Mouse (Mus musculus) liver, adult 2 months (tissue): Measurements from ENCODE around the gene Pnpla1. TPM values are rescaled to one million over a fixed set of nuclear protein-coding genes. Genes with fewer than 3 reads are reported as not detected.
A peak's percentile ranks its signal among the peaks of the same experiment; 100 is the strongest.

Experiments
- DNase-seq: peaks from one replicate; pipeline ENCODE4 v3.0.0-alpha.2; 2011; ENCODE audit warnings: low read depth, low spot score; ENCODE audit errors: extremely low read depth
- H3K27ac ChIP-seq: fragments of 200-500 bp; replicated peaks from 2 replicates; pipeline ENCODE4 v1.5.1; 2012; ENCODE audit warnings: low read depth, mild to moderate bottlenecking, control low read depth, inconsistent platforms, low read length; ENCODE audit not compliant: insufficient read depth
- H3K27me3 ChIP-seq: fragments of 200-500 bp; 2 replicates; pipeline ENCODE4 v1.6.1; 2012; ENCODE audit warnings: mild to moderate bottlenecking, moderate library complexity, low read length, inconsistent platforms; ENCODE audit not compliant: control insufficient read depth, insufficient read depth
- H3K36me3 ChIP-seq: fragments of 200-500 bp; 2 replicates; pipeline ENCODE4 v1.6.1; 2012; ENCODE audit warnings: low read length, inconsistent platforms; ENCODE audit not compliant: control insufficient read depth, insufficient read depth
- H3K4me1 ChIP-seq: fragments of 200-500 bp; 2 replicates; pipeline ENCODE4 v1.6.1; 2011; ENCODE audit warnings: low read length; ENCODE audit not compliant: control insufficient read depth, insufficient read depth
- H3K4me3 ChIP-seq: fragments of 200-500 bp; 2 replicates; pipeline ENCODE4 v1.5.1; 2011; ENCODE audit warnings: low read depth, mild to moderate bottlenecking, control low read depth, low read length, moderate library complexity; ENCODE audit not compliant: insufficient read depth
- H3K79me2 ChIP-seq: fragments of 200-500 bp; 2 replicates; pipeline ENCODE4 v1.6.1; 2012; ENCODE audit warnings: inconsistent platforms, mild to moderate bottlenecking, low read length, moderate library complexity; ENCODE audit not compliant: control insufficient read depth, insufficient read depth
- H3K9ac ChIP-seq: fragments of 200-500 bp; 2 replicates; pipeline ENCODE4 v1.6.1; 2012; ENCODE audit warnings: low read depth, mild to moderate bottlenecking, control low read depth, inconsistent platforms, low read length
- CTCF ChIP-seq: fragments of 200-500 bp; IDR thresholded peaks from 2 replicates; pipeline ENCODE4 v1.5.1; 2011; ENCODE audit warnings: low read depth, low read length, control low read depth
- POLR2A ChIP-seq: fragments of 200-500 bp; IDR thresholded peaks from 2 replicates; pipeline ENCODE4 v1.6.1; 2011; ENCODE audit warnings: low read length, control low read depth; ENCODE audit not compliant: insufficient read depth; ENCODE audit errors: extremely low read depth
- WGBS: fragments of 180-500 bp; shearing (Covaris S2); methylation state at CpG from one replicate; pipeline ENCODE4 v1.1.7; 2018; 5-methylcytosine and 5-hydroxymethylcytosine counted together
- polyA plus RNA-seq: library from polyadenylated mRNA; depleted of rRNA; stranded (reverse); fragments of >200 nt; gene quantifications from 2 replicates; pipeline ENCODE4 v1.2.3, GENCODE M21; 2012
- total RNA-seq: library from RNA; depleted of rRNA; stranded (reverse); fragments of >200 nt; gene quantifications from 2 replicates; pipeline ENCODE4 v1.2.3, GENCODE M21; 2014

Gene Pnpla1
- total and polyA plus RNA-seq, 2 experiments: not detected

DNA sequence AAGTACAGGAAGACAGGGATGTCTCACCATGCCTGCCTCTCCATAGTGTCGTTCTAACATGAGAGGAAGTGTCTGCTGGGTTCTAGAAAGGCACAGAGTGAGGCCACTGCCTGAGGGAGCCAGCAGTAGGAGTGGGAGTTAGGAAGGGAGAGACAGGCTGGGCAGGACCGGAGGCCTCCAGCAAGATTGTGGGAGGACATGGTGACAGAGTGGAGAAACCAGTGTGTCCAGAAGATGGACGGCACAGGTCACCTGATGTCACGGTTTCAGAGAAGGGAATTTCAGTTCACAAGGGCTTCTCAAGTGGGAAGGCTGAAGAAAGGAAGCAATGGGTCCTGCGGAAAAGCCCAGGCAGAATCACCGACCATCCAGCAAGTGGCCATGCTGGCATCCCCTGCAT, 6.3 kb downstream of the Pnpla1 start:
- Histone ChIP-seq H3K36me3 (no peaks in the 10 kb centered on the region), H3K27me3 (no peaks in the 10 kb centered on the region), H3K4me1 (no peaks in the 10 kb centered on the region), H3K27ac (no peak overlapping the region), H3K9ac (no peak overlapping the region), H3K4me3 (no peak overlapping the region), H3K79me2 (no peaks in the 10 kb centered on the region)
- no peak for DNase-seq
- 84% methylated on average over 6 of the region's 6 CpGs for WGBS
- no peak for TF ChIP-seq POLR2A
- TF ChIP-seq CTCF: no peak

DNA sequence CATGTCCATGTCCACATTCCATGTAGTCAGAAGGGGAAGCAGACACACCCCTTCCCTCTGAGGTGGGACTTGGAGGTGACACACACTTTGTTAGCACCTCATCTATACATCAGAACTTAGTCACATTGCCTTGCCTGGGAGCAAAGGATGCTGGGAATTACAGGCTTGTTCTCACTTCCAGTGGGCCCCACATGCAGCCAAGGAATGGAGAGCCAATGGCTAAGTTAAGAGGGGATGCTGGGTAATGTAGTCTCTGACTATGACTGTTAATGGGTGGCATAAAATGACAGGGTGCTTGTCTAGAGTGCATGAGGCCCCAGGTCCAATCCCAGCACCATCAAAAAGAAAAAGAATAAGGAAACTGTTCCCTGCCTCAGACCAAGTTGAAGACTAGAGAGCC, 8.7 kb downstream of the Pnpla1 start:
- H3K36me3 ChIP-seq: no peaks in the 10 kb centered on the region
- no peaks in the 10 kb centered on the region for H3K27me3 ChIP-seq
- no peak overlapping the region for H3K4me3 ChIP-seq
- no peaks in the 10 kb centered on the region for H3K79me2 ChIP-seq
- H3K4me1 ChIP-seq: peaks cover 3% of the 10 kb centered on the region
- no peak overlapping the region for H3K27ac ChIP-seq
- no peak overlapping the region for H3K9ac ChIP-seq
- no peak for TF ChIP-seq POLR2A
- TF ChIP-seq CTCF: no peak
- no peak for DNase-seq

DNA sequence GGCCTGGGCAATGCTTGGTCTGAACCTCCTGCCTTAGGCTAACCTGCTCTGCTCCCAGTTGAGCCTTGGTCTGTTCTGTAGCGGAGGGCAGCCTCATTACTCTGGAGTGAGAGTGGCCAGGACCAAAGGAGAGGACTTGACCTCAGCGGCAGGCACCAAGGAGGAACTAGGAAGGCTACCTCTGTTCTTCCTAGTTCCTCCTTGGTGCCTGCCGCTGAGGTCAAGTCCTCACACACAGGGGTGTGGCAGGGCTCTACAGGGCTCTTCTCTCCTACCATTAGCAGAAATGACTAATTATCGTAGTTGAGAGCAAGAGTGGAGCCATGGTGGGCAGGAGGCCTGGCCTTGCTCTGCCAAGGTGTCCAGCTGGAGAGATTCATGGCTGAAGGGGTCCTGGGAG, 9.2 kb downstream of the Pnpla1 start:
- Histone ChIP-seq H3K36me3 (no peaks in the 10 kb centered on the region), H3K79me2 (no peaks in the 10 kb centered on the region), H3K9ac (no peak overlapping the region), H3K27ac (no peak overlapping the region), H3K4me1 (peaks cover 6% of the 10 kb centered on the region), H3K27me3 (no peaks in the 10 kb centered on the region), H3K4me3 (no peak overlapping the region)
- TF ChIP-seq POLR2A (no peak), CTCF (no peak)
- no peak for DNase-seq
- WGBS: 84% methylated on average over 4 of the region's 4 CpGs

DNA sequence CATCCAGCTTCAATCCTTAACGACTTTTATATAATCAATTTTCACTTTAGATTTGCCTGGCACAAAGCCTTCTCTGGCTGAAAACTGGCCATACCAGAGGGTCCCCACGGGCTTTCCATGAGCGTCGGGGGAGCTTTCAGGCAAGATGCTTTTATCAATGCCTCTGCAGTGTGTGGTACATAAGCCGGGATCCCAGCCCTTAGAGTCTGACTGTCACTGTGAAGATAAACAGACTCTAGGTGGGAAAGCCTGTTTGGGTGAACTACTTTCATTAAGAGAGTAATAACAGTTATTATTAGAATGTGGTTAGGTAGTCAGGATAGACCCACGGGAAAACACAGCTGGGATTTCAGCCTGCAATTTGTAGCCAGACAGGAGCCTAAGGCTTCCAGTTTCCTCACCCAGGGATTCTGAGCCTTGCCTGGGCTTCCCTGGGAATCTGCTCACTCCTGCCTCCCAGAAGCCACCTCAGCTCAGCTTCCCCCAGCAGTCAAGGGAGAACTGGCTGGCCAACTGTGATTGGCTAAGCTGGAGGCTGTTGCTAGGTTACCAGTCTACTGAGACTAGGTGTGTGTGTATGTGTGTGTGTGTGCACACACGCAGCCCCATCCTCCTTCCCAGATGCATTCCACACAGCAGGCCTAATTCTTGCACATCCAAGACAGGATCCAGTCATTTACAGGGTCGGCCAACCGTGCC, 11.3 kb downstream of the Pnpla1 start:
- Histone ChIP-seq H3K27ac (no peak overlapping the region), H3K27me3 (no peaks in the 10 kb centered on the region), H3K79me2 (no peaks in the 10 kb centered on the region), H3K4me3 (no peak overlapping the region), H3K36me3 (no peaks in the 10 kb centered on the region), H3K9ac (no peak overlapping the region), H3K4me1 (peaks cover 6% of the 10 kb centered on the region)
- TF ChIP-seq CTCF (no peak), POLR2A (no peak)
- 83% methylated on average over 9 of the region's 9 CpGs for WGBS
- no peak for DNase-seq

DNA sequence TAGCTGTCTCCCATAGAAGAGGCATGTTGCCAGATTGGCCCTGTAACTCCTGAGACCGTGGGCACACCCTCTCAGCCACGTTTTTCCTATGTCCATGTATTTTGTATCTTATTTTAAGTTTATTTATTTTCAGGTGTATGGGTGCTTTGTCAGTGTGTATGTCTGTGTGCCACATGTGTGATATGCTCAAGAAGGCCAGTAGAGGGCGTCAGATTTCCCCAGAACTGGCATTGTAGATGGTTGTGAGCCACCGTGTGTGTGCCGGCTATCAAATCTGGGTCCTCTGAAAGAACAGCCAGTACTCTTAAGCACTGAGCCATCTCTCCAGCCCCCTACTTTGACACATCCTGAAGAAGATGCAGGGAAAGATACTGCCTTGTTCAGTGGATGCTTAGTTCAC, 12.2 kb downstream of the Pnpla1 start:
- TF ChIP-seq POLR2A (no peak), CTCF (no peak)
- WGBS: 82% methylated on average over 5 of the region's 5 CpGs
- H3K4me3 ChIP-seq: no peak overlapping the region
- DNase-seq: no peak
- H3K27me3 ChIP-seq: no peaks in the 10 kb centered on the region
- no peak overlapping the region for H3K27ac ChIP-seq
- no peaks in the 10 kb centered on the region for H3K36me3 ChIP-seq
- H3K79me2 ChIP-seq: no peaks in the 10 kb centered on the region
- H3K4me1 ChIP-seq: peaks cover 10% of the 10 kb centered on the region
- no peak overlapping the region for H3K9ac ChIP-seq

DNA sequence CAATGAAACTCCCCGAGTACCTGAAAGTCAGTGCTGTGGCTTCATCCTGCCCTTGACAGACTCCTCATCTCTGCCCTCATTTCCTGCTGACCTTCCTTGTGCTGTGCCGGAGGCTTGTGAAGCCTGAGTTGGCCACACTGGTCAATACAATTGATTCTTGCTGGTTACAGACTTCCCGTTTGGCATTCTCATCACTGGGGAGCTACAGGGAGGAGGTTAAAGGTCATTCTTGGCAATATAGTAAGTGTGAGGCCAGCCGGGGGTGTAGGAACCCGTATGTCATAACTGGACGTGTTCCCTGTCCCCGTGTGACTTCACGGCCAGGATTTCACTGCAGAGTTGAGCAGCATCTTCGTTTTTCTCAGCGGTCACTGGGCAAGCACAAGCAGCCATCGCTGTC, 13.6 kb downstream of the Pnpla1 start:
- peak; percentile 74 for DNase-seq
- no peak for TF ChIP-seq CTCF
- no peak for TF ChIP-seq POLR2A

More for the DNA sequence above, 13.6 kb downstream of the Pnpla1 start:
- H3K36me3 ChIP-seq: no peaks in the 10 kb centered on the region
- no peak overlapping the region for H3K4me3 ChIP-seq
- H3K79me2 ChIP-seq: no peaks in the 10 kb centered on the region
- no peak overlapping the region for H3K9ac ChIP-seq
- no peak overlapping the region for H3K27ac ChIP-seq
- no peaks in the 10 kb centered on the region for H3K27me3 ChIP-seq
- 24% methylated on average over 11 of the region's 11 CpGs for WGBS
- peaks cover 10% of the 10 kb centered on the region for H3K4me1 ChIP-seq
